Mouse (Mus musculus) kidney, postnatal 0 days (tissue): ENCODE data around the gene Rplp2. TPM values are rescaled to one million over a fixed set of nuclear protein-coding genes. Genes with fewer than 3 reads are reported as not detected.

Source experiments
- ATAC-seq: fragments of 200-750 bp; cut with Nextera tagmentation; replicated peaks from 2 replicates; pipeline ENCODE4 v1.8.0; 2017; ENCODE audit warnings: low read depth, moderate number of reproducible peaks, moderate TSS enrichment, moderate library complexity; ENCODE audit not compliant: low FRiP score
- DNase-seq: peaks from one replicate; pipeline ENCODE4 v3.0.0-alpha.2; 2016; ENCODE audit warnings: low spot score
- H3K27ac ChIP-seq: fragments of 300-500 bp; sonication (generic); 2 replicates; pipeline ENCODE4 v1.5.1; 2014; ENCODE audit warnings: mild to moderate bottlenecking
- H3K27me3 ChIP-seq: fragments of 300-500 bp; sonication (generic); 2 replicates; pipeline ENCODE4 v1.6.1; 2014; ENCODE audit warnings: low read length, mixed read lengths; ENCODE audit not compliant: insufficient read depth
- H3K36me3 ChIP-seq: fragments of 300-500 bp; sonication (generic); 2 replicates; pipeline ENCODE4 v1.6.1; 2014; ENCODE audit warnings: low read length, mixed read lengths; ENCODE audit not compliant: insufficient read depth
- H3K4me1 ChIP-seq: fragments of 300-500 bp; sonication (generic); replicated peaks from 2 replicates; pipeline ENCODE4 v1.6.1; 2014; ENCODE audit warnings: antibody characterized with exemption, low read length, mixed read lengths; ENCODE audit not compliant: insufficient read depth
- H3K4me2 ChIP-seq: fragments of 300-500 bp; sonication (generic); 2 replicates; pipeline ENCODE4 v1.6.1; 2014; ENCODE audit warnings: mild to moderate bottlenecking, low read length, moderate library complexity, mixed read lengths
- H3K4me3 ChIP-seq: fragments of 300-500 bp; sonication (generic); replicated peaks from 2 replicates; pipeline ENCODE4 v1.5.1; 2014; ENCODE audit warnings: low read depth, low read length
- H3K9ac ChIP-seq: fragments of 300-500 bp; sonication (generic); 2 replicates; pipeline ENCODE4 v1.6.1; 2014; ENCODE audit warnings: low read depth, low read length
- H3K9me3 ChIP-seq: fragments of 300-500 bp; sonication (generic); replicated peaks from 2 replicates; pipeline ENCODE4 v1.6.1; 2016; ENCODE audit warnings: low read length, inconsistent platforms, mixed read lengths
- CTCF ChIP-seq: IDR thresholded peaks from 2 replicates; pipeline ENCODE4 v1.5.1; 2016; ENCODE audit warnings: antibody characterized with exemption, low read depth, mild to moderate bottlenecking, moderate library complexity
- WGBS: fragments of 180-500 bp; shearing (Covaris S2); extraction: QIAGEN DNeasy Blood & Tissue Kit; methylation state at CpG from one replicate; pipeline ENCODE4 v1.1.7; 2014; 5-methylcytosine and 5-hydroxymethylcytosine counted together
- polyA plus RNA-seq: library from polyadenylated mRNA; unstranded; fragments of >200 nt; fragmentation: Nextera tagmentation; extraction: Ambion mirVana; gene quantifications from 2 replicates; pipeline ENCODE4 v1.2.1, GENCODE M21; 2015

The Rplp2 gene
- polyA plus RNA-seq, 1 experiment from 2014 or later, result 1,595 TPM

DNA sequence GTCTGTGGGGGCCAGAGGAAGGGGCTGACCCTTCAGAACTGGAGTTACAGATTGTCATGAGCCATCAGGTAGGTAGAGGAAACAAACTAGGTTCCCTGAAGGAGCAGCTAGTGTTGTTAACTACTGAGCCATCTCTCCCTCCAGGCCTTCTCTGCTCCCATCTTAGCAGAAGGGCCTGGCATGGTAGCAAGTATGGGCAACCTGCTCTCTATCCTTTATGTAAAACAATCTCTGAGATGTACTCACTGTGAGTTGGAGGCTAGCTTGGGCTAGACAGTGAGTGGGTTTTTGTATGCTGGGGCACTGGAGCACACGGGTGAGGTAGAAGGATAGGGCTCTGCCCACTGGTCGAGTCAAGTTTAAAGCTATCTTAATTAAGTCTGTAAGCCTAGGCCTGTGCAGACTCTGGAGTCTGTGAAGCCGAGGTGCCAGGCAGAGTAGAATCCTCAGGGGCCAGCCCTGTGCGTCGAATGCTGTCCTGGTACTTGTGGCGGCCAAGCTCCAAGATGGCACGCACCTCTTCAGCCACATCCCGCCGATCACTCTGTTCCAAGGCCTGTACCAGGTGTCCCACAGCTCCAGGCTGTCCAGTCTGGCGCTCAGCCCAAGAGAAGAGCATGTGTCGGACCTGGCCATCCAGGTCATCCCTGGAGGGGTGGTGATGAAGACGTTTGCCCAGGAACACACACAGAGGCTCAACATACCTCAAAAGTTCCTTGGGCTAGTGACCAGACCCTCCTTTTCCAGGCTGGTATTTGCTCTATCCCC lies 8.8 kb upstream of the Rplp2 start:
- Histone ChIP-seq H3K27ac (no peak overlapping the region), H3K9me3 (no peaks in the 10 kb centered on the region), H3K4me1 (peaks cover 32% of the 10 kb centered on the region), H3K27me3 (no peaks in the 10 kb centered on the region), H3K9ac (no peak overlapping the region), H3K4me3 (no peak overlapping the region), H3K36me3 (peaks cover 6% of the 10 kb centered on the region; the same call in 1 of the 2 replicates), H3K4me2 (no peak overlapping the region)
- ATAC-seq (no peak), DNase-seq (no peak)
- 92% methylated on average over 12 of the region's 12 CpGs for WGBS
- TF ChIP-seq CTCF, result no peak

GRCm38 (mm10) chr7:141439140-141439679 lies 8.0 kb upstream of the Rplp2 start:
- Histone ChIP-seq H3K9ac (no peak overlapping the region), H3K4me1 (peaks cover 35% of the 10 kb centered on the region), H3K4me2 (no peak overlapping the region), H3K4me3 (no peak overlapping the region), H3K27ac (no peak overlapping the region), H3K27me3 (no peaks in the 10 kb centered on the region), H3K36me3 (peaks cover 5% of the 10 kb centered on the region; the same call in 1 of the 2 replicates), H3K9me3 (no peaks in the 10 kb centered on the region)
- ATAC-seq (no peak), DNase-seq (no peak)
- no peak for TF ChIP-seq CTCF
- WGBS, result 92% methylated on average over 10 of the region's 10 CpGs

DNA sequence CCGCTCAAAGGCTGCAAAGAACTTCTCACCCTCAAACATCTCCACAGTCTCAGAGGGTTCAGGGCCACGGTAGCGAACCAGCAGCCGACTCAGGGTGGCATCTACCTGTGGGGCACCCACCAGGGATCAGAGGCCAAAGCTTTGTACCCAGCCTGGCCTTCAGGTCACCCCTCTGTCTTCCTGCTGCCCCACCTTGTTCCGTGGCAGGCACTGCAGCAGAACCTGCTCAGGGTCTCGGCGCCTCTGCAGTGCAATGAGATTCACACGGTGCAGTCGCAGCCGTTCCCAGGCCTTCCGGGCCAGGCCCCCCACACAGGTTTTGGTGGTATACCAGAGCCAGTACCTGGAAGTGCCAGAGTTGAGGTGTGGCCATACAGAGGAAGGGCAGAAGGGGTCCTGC lies 7.4 kb upstream of the Rplp2 start:
- Histone ChIP-seq H3K4me2 (no peak overlapping the region), H3K27me3 (no peaks in the 10 kb centered on the region), H3K4me1 (peaks cover 30% of the 10 kb centered on the region), H3K4me3 (no peak overlapping the region), H3K27ac (no peak overlapping the region), H3K36me3 (peaks cover 5% of the 10 kb centered on the region; the same call in 1 of the 2 replicates), H3K9me3 (no peaks in the 10 kb centered on the region), H3K9ac (no peak overlapping the region)
- DNase-seq (no peak), ATAC-seq (no peak)
- TF ChIP-seq CTCF, result no peak
- WGBS, result 96% methylated on average over 11 of the region's 11 CpGs

DNA sequence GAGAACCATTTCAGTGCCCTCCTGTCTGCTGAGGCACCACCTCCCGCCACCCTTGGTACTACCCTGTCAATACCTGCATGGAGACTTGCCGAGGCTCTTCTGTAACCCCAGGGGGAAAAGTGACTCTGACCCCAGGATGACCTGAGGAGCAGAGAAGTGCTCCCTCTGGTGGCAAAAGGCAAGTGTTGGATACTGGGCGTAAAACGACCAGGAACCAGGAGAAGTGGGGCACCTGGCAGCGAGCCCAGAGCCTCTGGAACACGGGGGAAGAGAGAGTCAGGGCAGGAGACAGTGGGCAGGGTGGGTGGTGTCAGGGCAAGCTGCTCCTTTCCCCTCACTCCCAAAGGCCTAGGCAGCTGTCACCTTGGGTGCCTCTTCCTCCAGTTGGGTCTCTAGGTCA lies 6.6 kb upstream of the Rplp2 start:
- 30% methylated on average over 6 of the region's 6 CpGs for WGBS
- Histone ChIP-seq H3K9me3 (no peaks in the 10 kb centered on the region), H3K27me3 (no peaks in the 10 kb centered on the region), H3K36me3 (peaks cover 5% of the 10 kb centered on the region; the same call in 1 of the 2 replicates), H3K4me1 (peaks cover 26% of the 10 kb centered on the region), H3K4me3 (no peak overlapping the region), H3K27ac (no peak overlapping the region), H3K4me2 (no peak overlapping the region), H3K9ac (no peak overlapping the region)
- no peak for ATAC-seq
- TF ChIP-seq CTCF, result peak; percentile 82
- no peak for DNase-seq

- Histone ChIP-seq H3K27me3 (no peaks in the 10 kb centered on the region), H3K4me2 (no peak overlapping the region), H3K4me3 (no peak overlapping the region), H3K9ac (no peak overlapping the region), H3K4me1 (peaks cover 23% of the 10 kb centered on the region), H3K36me3 (peaks cover 5% of the 10 kb centered on the region; the same call in 1 of the 2 replicates), H3K27ac (no peak overlapping the region), H3K9me3 (no peaks in the 10 kb centered on the region)
- DNase-seq, result no peak
- no peak for TF ChIP-seq CTCF
- 86% methylated on average over 9 of the region's 9 CpGs for WGBS
- no peak for ATAC-seq
Observed at GRCm38 (mm10) chr7:141441460-141441859, 5.7 kb upstream of the Rplp2 start.

- Histone ChIP-seq H3K9ac (peak overlapping the region; percentile 61; the same call in 1 of the 2 replicates), H3K4me2 (peak overlapping the region; percentile 88; the same call in 1 of the 2 replicates), H3K4me3 (no peak overlapping the region), H3K27ac (no peak overlapping the region), H3K36me3 (peaks cover 5% of the 10 kb centered on the region; the same call in 1 of the 2 replicates), H3K4me1 (peaks cover 18% of the 10 kb centered on the region; the same call in 1 of the 2 replicates), H3K9me3 (no peaks in the 10 kb centered on the region), H3K27me3 (no peaks in the 10 kb centered on the region)
- ATAC-seq (no peak), DNase-seq (no peak)
- WGBS, result 89% methylated on average over 13 of the region's 13 CpGs
- no peak for TF ChIP-seq CTCF
Observed at GRCm38 (mm10) chr7:141442199-141442598, 5.0 kb upstream of the Rplp2 start.
